Mouse (Mus musculus): Measurements from ENCODE around the gene Npr3.

- TF ChIP-seq E2F4 (IDR thresholded peaks at IDR 0.05; ENCODE audit: insufficient read depth) (no peak), MAX (IDR thresholded peaks at IDR 0.05; ENCODE audit: low read depth) (no peak), MYOG (IDR thresholded peaks at IDR 0.05; ENCODE audit: control insufficient read depth in 1 of 3, insufficient read depth in 1 of 3, insufficient read length in 2 of 3, low read depth in 2 of 3) (no peak), POLR2A (IDR thresholded peaks at IDR 0.05; ENCODE audit: insufficient read length, low read depth) (no peak), CEBPB (IDR thresholded peaks at IDR 0.05; ENCODE audit: insufficient read depth, poor library complexity, severe bottlenecking) (no peak), POLR2AphosphoS2 (IDR thresholded peaks at IDR 0.05; ENCODE audit: insufficient read length, low read depth) (no peak), TCF3 (IDR thresholded peaks at IDR 0.05; ENCODE audit: insufficient read length, low read depth) (no peak)
These were observed 29.8 kb downstream of the Npr3 start for GRCm38 (mm10) chr15:11877273-11877672.
